Mouse (Mus musculus): ENCODE results near the gene Grm4. TPM values are rescaled to one million over a fixed set of nuclear protein-coding genes. Genes with fewer than 3 reads are reported as not detected.

Gene Grm4
- polyA plus RNA-seq, 1 experiment, result 310 TPM

DNA sequence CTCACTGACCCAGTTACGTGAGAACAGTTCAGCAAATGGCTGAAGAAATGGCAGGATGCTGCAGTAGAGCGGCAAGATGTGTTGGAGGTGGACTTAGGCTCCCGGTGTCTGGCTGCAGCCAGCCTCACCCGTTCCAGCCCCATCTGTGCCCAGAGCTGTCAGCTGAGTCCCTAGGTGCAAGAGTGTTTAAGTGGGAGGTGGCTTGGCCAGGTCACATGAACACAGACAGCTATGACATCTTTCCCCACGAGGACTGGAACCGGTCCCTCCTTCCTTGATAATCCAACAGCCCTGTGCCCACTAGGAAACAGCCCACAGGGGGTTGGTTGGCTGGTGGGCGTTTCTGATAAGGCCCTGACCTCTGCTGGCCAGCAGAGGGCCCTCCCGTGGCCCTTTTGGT, 6.8 kb upstream of the Grm4 start:
- TF ChIP-seq CTCF (IDR thresholded peaks at IDR 0.05; ENCODE audit: borderline replicate concordance, insufficient read depth, low read depth, low read length), result peak; percentile 11; the same call in 1 of the 2 replicates
- no peak for TF ChIP-seq POLR2A (IDR thresholded peaks at IDR 0.05; ENCODE audit: borderline replicate concordance, insufficient read depth, low read length)
- Histone ChIP-seq H3K4me1 (ENCODE audit: control insufficient read depth, insufficient read depth, low read length) (peaks cover 2% of the 10 kb centered on the region), H3K27me3 (ENCODE audit: control insufficient read depth, insufficient read depth, low read length) (no peaks in the 10 kb centered on the region), H3K27ac (ENCODE audit: insufficient read depth, low read length) (no peak overlapping the region), H3K4me3 (replicated peaks; ENCODE audit: insufficient read depth, low read depth, low read length) (no peak overlapping the region)
- DNase-seq, result no peak
- 22% methylated on average over 8 of the region's 8 CpGs for WGBS

DNA sequence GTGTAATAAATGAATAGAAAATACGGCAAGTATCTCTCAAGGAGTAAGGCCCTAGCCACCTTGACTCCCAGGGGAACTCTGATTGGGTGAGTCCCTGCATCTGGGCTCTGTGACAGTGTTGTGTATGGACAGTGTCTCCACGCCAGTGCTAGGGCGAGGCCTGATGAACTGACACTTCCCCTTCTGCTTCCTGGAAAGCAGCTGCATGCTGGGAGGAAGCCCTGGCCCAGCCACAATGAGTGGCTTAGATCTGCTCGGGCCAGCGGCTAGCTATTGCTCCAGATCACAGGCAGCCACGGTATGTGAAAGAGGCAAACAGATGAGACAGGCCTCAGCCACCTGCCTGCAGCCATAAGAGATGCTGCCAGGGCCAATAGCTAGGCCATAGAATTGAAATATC, 6.0 kb upstream of the Grm4 start:
- no peak for TF ChIP-seq POLR2A (IDR thresholded peaks at IDR 0.05; ENCODE audit: borderline replicate concordance, insufficient read depth, low read length)
- no peak for DNase-seq
- 59% methylated on average over 6 of the region's 6 CpGs for WGBS
- H3K27me3 ChIP-seq (ENCODE audit: control insufficient read depth, insufficient read depth, low read length), result no peaks in the 10 kb centered on the region
- H3K4me1 ChIP-seq (ENCODE audit: control insufficient read depth, insufficient read depth, low read length), result peaks cover 4% of the 10 kb centered on the region
- no peak overlapping the region for H3K4me3 ChIP-seq (replicated peaks; ENCODE audit: insufficient read depth, low read depth, low read length)
- H3K27ac ChIP-seq (ENCODE audit: insufficient read depth, low read length), result no peak overlapping the region

DNA sequence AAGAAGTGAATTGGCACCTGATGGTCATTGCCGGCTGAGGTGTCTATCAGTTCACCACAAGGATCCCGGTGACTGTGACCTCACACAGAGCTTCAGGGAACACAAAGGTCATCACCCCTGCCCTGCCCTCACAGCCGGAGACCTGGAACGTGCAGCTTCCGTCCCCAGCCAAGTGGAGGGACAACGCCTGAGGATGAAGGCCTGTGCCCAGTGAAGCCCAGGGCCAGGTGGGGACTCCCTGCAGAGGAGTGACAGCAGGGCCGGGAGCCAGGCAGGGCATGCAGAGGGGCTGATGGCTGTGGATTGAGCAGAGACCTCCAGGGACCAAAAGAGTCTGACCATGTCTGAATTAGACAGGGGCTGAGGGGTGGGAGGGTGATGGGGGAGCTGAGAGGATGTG, 1.9 kb upstream of the Grm4 start:
- no peaks in the 10 kb centered on the region for H3K27me3 ChIP-seq (ENCODE audit: control insufficient read depth, insufficient read depth, low read length)
- no peak for TF ChIP-seq CTCF (IDR thresholded peaks at IDR 0.05; ENCODE audit: borderline replicate concordance, insufficient read depth, low read depth, low read length)
- H3K4me3 ChIP-seq (replicated peaks; ENCODE audit: insufficient read depth, low read depth, low read length), result no peak overlapping the region
- DNase-seq, result peak in 1 of 2 experiments; percentile 37
- peaks cover 17% of the 10 kb centered on the region for H3K4me1 ChIP-seq (ENCODE audit: control insufficient read depth, insufficient read depth, low read length)
- 34% methylated on average over 7 of the region's 7 CpGs for WGBS
- no peak overlapping the region for H3K27ac ChIP-seq (ENCODE audit: insufficient read depth, low read length)

DNA sequence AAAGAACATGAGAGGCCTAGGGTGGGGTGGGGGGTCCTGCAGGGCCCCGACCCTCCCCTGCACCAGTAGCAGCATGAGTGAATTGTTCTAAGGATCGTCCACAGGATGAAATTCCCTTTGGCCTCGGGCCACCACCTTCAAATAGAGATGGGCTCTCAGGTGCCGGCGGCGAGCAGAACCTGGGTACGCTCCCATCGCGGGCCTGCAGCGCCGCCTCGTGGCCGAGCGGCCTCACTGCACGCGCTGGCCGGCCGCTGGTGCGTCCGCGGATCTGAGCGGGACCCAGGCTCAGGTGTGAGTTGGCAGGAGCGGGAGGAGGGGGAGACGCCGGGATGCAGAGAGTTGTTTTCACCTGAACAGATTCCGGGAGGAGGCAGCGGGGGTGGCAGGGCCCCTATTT, 646 bp downstream of the Grm4 start:
- H3K4me3 ChIP-seq (replicated peaks; ENCODE audit: insufficient read depth, low read depth, low read length), result no peak overlapping the region
- WGBS, result 2% methylated on average over 27 of the region's 27 CpGs
- peaks cover 24% of the 10 kb centered on the region for H3K4me1 ChIP-seq (ENCODE audit: control insufficient read depth, insufficient read depth, low read length)
- H3K27ac ChIP-seq (ENCODE audit: insufficient read depth, low read length), result no peak overlapping the region
- peak; percentile 76 to 86 for DNase-seq
- TF ChIP-seq POLR2A (IDR thresholded peaks at IDR 0.05; ENCODE audit: borderline replicate concordance, insufficient read depth, low read length) (no peak), CTCF (IDR thresholded peaks at IDR 0.05; ENCODE audit: borderline replicate concordance, insufficient read depth, low read depth, low read length) (peak; percentile 90)
- no peaks in the 10 kb centered on the region for H3K27me3 ChIP-seq (ENCODE audit: control insufficient read depth, insufficient read depth, low read length)

DNA sequence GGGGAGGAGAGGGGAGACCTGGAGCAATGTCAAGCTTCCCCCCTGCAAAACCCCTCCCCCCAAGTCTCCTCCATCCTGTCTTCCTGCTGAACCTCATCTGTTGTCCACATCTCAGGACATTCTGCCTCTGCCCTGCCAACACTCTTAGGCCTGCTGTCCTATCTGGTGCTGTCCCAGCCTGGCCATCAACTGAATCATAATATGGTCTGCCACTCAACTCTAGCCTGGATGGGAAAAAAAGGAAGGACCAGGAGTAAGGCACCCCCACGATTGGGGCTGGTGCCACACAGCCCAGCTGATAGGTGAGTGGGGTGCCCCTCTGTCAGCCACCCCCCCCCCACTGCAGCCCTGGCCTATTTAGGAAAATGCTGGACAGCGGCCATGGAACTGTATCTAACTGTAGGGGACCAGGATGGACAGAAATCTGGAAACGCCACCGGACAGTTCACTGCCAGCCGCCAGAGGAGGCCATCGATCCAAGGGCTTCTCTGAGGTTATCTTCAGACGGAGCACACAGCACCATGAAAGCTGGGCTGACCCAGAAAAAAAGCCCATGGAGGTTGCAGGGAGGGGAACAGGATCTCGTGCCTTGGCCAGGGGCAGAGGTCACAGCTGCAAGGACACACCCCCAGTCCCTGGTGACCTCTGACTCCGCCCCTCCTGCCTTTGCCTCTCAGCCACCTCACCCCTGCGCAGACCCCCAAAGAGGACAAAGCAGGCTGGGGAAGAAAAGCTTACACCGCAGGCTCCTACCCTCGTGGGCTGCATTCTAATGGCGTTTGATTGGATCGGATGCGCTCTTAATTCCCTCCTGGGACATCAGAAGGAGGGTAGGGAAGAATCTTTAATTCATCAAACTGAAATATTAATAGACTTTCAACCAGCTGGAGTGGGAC, 2.3 kb downstream of the Grm4 start:
- DNase-seq, result peak in 1 of 2 experiments; percentile 30
- Histone ChIP-seq H3K4me3 (replicated peaks; ENCODE audit: insufficient read depth, low read depth, low read length) (no peak overlapping the region), H3K27ac (ENCODE audit: insufficient read depth, low read length) (no peak overlapping the region), H3K27me3 (ENCODE audit: control insufficient read depth, insufficient read depth, low read length) (no peaks in the 10 kb centered on the region), H3K4me1 (ENCODE audit: control insufficient read depth, insufficient read depth, low read length) (peaks cover 24% of the 10 kb centered on the region)
- WGBS, result 55% methylated on average over 15 of the region's 15 CpGs
- TF ChIP-seq CTCF (IDR thresholded peaks at IDR 0.05; ENCODE audit: borderline replicate concordance, insufficient read depth, low read depth, low read length), result no peak

DNA sequence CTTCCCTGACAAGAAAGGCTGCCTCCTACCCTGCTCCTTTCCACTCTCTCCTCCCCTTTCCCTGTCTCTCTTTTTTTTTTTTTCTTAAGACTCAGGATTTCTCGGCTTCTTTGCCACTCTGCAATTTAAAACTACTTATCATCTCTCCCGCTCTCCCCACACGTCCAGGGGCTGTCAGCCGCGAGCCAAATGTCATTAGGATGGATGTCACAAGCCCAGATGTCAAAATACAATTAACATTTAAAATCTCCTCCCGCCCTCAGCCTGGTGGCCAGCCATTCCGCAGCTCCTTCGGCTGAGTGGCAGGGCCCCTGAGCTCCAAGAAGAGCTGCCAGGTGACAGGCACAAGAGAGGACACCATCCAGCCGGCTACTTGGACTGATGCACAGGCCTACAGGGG, 2.9 kb downstream of the Grm4 start:
- Histone ChIP-seq H3K27ac (ENCODE audit: insufficient read depth, low read length) (no peak overlapping the region), H3K4me1 (ENCODE audit: control insufficient read depth, insufficient read depth, low read length) (peaks cover 24% of the 10 kb centered on the region), H3K27me3 (ENCODE audit: control insufficient read depth, insufficient read depth, low read length) (no peaks in the 10 kb centered on the region), H3K4me3 (replicated peaks; ENCODE audit: insufficient read depth, low read depth, low read length) (no peak overlapping the region)
- TF ChIP-seq CTCF (IDR thresholded peaks at IDR 0.05; ENCODE audit: borderline replicate concordance, insufficient read depth, low read depth, low read length), result no peak
- WGBS, result 60% methylated on average over 9 of the region's 9 CpGs
- peak in 1 of 2 experiments; percentile 3 for DNase-seq

DNA sequence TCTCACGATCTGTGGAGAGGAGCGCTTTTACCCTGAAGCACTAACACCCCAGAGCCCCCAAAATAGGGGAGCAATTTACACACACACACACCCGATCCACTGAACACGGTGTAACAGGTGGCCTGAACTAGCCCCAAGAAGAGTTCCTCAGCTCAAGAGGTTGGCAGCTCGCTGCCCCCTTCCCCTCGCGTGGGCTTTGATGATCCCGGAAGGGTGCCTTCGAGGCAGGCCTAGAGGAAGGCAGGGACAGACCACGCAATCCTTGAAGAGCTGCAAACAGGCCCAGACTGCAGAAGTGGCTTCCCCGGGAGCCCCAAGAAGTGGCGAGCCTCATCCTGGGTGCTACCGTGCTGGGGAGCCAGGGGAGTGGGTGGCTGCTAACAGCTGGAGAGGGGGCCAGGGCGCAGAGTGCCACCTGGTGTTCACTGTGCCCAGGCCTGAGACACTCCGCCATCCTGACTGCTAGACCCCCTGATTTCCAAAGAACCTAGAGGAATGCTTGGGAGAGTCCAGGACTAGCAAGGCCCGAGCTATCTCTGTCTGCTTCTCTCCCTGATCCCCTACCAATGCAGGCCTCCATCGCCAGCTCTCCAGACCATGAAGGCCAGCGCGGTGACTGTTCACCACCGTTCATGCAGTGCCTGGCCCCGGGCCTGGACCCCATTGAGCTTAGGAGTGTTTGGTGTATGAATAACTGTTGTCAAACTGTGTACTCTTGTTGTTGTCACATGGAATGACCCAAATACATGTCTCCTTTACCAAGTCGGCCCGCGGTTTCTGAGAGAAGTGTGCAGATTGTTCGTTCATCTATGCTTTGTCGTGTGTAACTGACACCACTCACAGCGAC, 7.1 kb downstream of the Grm4 start:
- Histone ChIP-seq H3K4me3 (replicated peaks; ENCODE audit: insufficient read depth, low read depth, low read length) (peak overlapping the region; percentile 81), H3K27ac (ENCODE audit: insufficient read depth, low read length) (no peak overlapping the region; the same call in 1 of the 2 replicates), H3K4me1 (ENCODE audit: control insufficient read depth, insufficient read depth, low read length) (peaks cover 16% of the 10 kb centered on the region), H3K27me3 (ENCODE audit: control insufficient read depth, insufficient read depth, low read length) (no peaks in the 10 kb centered on the region)
- TF ChIP-seq CTCF (IDR thresholded peaks at IDR 0.05; ENCODE audit: borderline replicate concordance, insufficient read depth, low read depth, low read length) (peak; percentile 8; the same call in 1 of the 2 replicates), POLR2A (IDR thresholded peaks at IDR 0.05; ENCODE audit: borderline replicate concordance, insufficient read depth, low read length) (no peak)
- WGBS, result 49% methylated on average over 27 of the region's 27 CpGs
- peak in 1 of 2 experiments; percentile 31 for DNase-seq
